Mouse (Mus musculus) cerebellum, adult 2 months (tissue): Measurements from ENCODE around the gene Retreg1. TPM values are rescaled to one million over a fixed set of nuclear protein-coding genes. Genes with fewer than 3 reads are reported as not detected.
A peak's percentile ranks its signal among the peaks of the same experiment; 100 is the strongest.
"Not testable (repeated sequence)": the region's sequence is repeated elsewhere in the genome, so short reads cannot be mapped to it uniquely, and the experiment has no call there.

Source experiments
- DNase-seq, 2 experiments: peaks; one replicate each; pipeline ENCODE4 v3.0.0; 2021
- H3K27ac ChIP-seq: fragments of 200-500 bp; 2 replicates; pipeline ENCODE4 v1.5.1; 2012; ENCODE audit warnings: low read length, control low read depth, inconsistent platforms; ENCODE audit not compliant: insufficient read depth
- H3K27me3 ChIP-seq: fragments of 200-500 bp; 2 replicates; pipeline ENCODE4 v1.6.1; 2012; ENCODE audit warnings: inconsistent platforms, mild to moderate bottlenecking, low read length, moderate library complexity; ENCODE audit not compliant: control insufficient read depth, insufficient read depth
- H3K4me1 ChIP-seq: fragments of 200-500 bp; 2 replicates; pipeline ENCODE4 v1.6.1; 2011; ENCODE audit warnings: low read length; ENCODE audit not compliant: control insufficient read depth, insufficient read depth
- H3K4me3 ChIP-seq: fragments of 200-500 bp; replicated peaks from 2 replicates; pipeline ENCODE3; 2011; ENCODE audit warnings: mild to moderate bottlenecking, low read depth, low read length, control low read depth; ENCODE audit not compliant: insufficient read depth
- CTCF ChIP-seq: fragments of 200-500 bp; IDR thresholded peaks from 2 replicates; pipeline ENCODE4 v1.5.1; 2011; ENCODE audit warnings: low read depth, mild to moderate bottlenecking, control low read depth, low read length, moderate library complexity, borderline replicate concordance; ENCODE audit not compliant: insufficient read depth
- POLR2A ChIP-seq: fragments of 200-500 bp; IDR thresholded peaks from 2 replicates; pipeline ENCODE4 v1.6.1; 2011; ENCODE audit warnings: low read length, control low read depth, borderline replicate concordance; ENCODE audit not compliant: insufficient read depth
- WGBS: fragments of 180-500 bp; shearing (Covaris S2); methylation state at CpG from one replicate; pipeline ENCODE4 v1.1.7; 2018; 5-methylcytosine and 5-hydroxymethylcytosine counted together
- polyA plus RNA-seq: library from polyadenylated mRNA; depleted of rRNA; stranded (reverse); fragments of >200 nt; gene quantifications from 2 replicates; pipeline ENCODE4 v1.2.3, GENCODE M21; 2012

Retreg1 gene
- polyA plus RNA-seq, 1 experiment = 26.6 TPM

- no peak for DNase-seq
- TF ChIP-seq CTCF (no peak), POLR2A (no peak)
- Histone ChIP-seq H3K4me1 (no peaks in the 10 kb centered on the region), H3K27ac (no peak overlapping the region), H3K4me3 (no peak overlapping the region), H3K27me3 (no peaks in the 10 kb centered on the region)
- WGBS = 93% methylated on average over 6 of the region's 6 CpGs
These were observed 132.8 kb downstream of the Retreg1 start for GRCm38 (mm10) chr15:25975810-25976209.

DNA sequence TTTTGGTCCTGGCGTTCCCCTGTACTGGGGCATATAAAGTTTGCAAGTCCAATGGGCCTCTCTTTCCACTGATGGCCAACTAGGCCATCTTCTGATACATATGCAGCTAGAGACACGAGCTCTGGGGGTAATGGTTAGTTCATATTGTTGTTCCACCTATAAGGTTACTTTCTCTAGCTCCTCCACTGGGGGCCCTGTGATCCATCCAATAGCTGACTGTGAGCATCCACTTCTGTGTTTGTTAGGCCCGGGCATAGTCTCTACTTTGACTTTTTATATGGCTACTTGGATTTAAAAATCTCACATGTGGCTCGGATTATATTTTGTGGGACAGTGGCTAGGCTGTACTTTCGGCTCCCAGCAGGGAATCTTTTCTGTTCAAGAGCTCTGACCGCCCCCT lies 140.6 kb downstream of the Retreg1 start:
- H3K27me3 ChIP-seq, H3K4me1 ChIP-seq, DNase-seq: not testable (repeated sequence)
- WGBS = 15% methylated on average over 6 of the region's 6 CpGs
- peak overlapping the region; percentile 45; the same call in 1 of the 2 replicates for H3K27ac ChIP-seq
- peak overlapping the region; percentile 90 for H3K4me3 ChIP-seq

DNA sequence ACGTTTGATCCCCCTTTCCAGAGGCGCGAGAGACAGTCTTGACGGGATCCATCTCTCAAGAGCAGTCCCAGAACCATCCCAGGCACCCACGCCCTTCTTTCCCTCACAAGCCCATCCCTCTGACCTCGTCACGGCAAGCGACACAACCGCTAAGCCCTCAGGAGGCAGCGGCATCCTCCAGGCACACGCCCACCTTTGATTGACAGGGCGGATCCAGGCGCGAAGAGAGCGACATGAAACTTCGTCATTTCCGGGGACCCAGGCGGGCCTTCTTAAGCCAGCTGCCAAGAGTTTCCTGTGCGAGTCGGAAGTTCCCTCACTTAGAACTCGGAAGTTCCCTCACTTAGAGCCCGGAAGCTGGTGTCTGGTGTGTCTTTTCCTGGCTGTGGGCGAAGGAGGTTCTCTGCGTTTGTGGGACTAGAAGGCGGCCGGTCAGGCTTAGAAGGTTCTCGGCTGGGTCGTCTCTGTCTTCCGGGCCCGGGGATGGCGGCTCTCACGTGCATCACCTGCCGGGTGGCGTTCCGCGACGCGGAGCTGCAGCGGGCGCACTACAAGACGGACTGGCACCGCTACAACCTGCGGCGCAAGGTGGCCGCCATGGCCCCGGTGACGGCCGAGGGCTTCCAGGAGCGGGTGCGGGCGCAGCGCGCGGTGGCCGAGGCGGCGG lies 141.2 kb downstream of the Retreg1 start, which contains the start of gene Zfp622:
TSS of gene Zfp622 (plus strand) at position 300 of the 667 bp plus-strand sequence.
- peak within 1 kb of the TSS; percentile 45 for H3K27ac ChIP-seq
- under 1% methylated on average over 57 of the region's 57 CpGs for WGBS
- no peaks in the 10 kb centered on the region for H3K27me3 ChIP-seq
- H3K4me1 ChIP-seq = peaks cover 6% of the 10 kb centered on the region; the same call in 1 of the 2 replicates
- peak; percentile 94 to 97 for DNase-seq
- TF ChIP-seq CTCF (no peak), POLR2A (peak; percentile 74; the same call in 1 of the 2 replicates)
- peak within 1 kb of the TSS; percentile 90 for H3K4me3 ChIP-seq

GRCm38 (mm10) chr15:25984734-25985492 lies 141.9 kb downstream of the Retreg1 start:
- DNase-seq = no peak
- peaks cover 6% of the 10 kb centered on the region; the same call in 1 of the 2 replicates for H3K4me1 ChIP-seq
- no peaks in the 10 kb centered on the region for H3K27me3 ChIP-seq
- H3K4me3 ChIP-seq = peak overlapping the region; percentile 90
- peak overlapping the region; percentile 40 for H3K27ac ChIP-seq
- under 1% methylated on average over 71 of the region's 71 CpGs for WGBS
- TF ChIP-seq CTCF = no peak
- TF ChIP-seq POLR2A = no peak

DNA sequence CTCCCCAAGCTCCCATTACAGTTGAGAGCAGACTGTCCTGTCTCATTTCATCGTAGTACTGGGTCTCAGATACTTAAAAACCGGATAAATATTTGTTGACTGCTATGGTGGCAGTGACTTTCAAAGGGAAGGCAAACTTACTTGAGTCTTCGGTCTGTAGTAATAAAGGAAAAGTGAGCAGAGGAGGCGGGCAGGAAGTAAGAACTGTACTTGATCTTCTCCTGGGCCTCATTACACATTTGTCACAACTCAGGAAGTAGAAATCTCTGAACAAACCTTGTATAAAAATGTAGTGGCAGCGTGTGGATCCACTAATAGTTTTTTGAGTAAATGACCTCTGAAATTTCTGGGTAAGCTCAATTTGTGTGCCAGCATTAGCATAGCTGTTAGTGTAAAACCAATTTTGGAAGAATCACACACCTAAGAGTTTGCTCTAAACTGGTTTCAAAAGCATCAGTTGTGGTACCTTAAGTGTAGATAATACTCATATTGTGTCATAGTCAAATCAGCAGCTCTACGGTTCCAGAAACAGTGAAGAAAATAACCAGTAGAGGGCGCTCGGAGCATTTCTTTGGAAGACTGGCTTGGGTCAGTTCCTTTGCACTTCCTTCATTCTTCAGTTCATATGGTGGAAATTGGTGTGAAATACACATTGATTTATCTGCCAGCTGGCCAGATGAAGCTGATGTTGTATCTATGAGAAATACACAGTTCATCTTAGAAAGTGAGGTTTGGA lies 150.2 kb downstream of the Retreg1 start:
- H3K27ac ChIP-seq = no peak overlapping the region
- no peak overlapping the region for H3K4me3 ChIP-seq
- DNase-seq = peak; percentile 27 to 44
- no peaks in the 10 kb centered on the region for H3K27me3 ChIP-seq
- no peak for TF ChIP-seq POLR2A
- peak; percentile 21; the same call in 1 of the 2 replicates for TF ChIP-seq CTCF
- H3K4me1 ChIP-seq = no peaks in the 10 kb centered on the region
- 58% methylated on average over 8 of the region's 8 CpGs for WGBS

DNA sequence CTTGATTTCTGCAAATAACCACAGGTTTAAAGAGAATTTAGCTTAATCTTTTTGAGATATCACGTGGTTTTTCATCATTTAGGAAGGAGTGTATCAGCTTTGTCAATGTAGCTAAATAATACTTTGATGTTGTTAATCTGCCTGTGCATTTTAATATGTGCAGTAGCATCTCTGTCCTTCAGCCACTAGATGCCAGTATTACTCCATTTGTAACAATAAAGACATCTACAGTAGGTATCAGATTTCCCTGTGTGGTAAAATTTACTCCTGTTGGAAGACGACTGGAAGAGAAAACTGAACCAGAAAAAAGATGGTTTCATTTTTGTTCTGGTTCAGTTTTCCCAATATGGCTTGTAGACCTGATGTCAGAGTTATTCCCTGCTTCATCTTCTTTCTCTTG lies 152.5 kb downstream of the Retreg1 start:
- WGBS = 37% methylated on average over 2 of the region's 2 CpGs
- H3K4me1 ChIP-seq = no peaks in the 10 kb centered on the region
- DNase-seq = peak in 1 of 2 experiments; percentile 30
- no peak overlapping the region for H3K4me3 ChIP-seq
- no peak overlapping the region for H3K27ac ChIP-seq
- TF ChIP-seq CTCF (peak; percentile 39; the same call in 1 of the 2 replicates), POLR2A (no peak)
- no peaks in the 10 kb centered on the region for H3K27me3 ChIP-seq

DNA sequence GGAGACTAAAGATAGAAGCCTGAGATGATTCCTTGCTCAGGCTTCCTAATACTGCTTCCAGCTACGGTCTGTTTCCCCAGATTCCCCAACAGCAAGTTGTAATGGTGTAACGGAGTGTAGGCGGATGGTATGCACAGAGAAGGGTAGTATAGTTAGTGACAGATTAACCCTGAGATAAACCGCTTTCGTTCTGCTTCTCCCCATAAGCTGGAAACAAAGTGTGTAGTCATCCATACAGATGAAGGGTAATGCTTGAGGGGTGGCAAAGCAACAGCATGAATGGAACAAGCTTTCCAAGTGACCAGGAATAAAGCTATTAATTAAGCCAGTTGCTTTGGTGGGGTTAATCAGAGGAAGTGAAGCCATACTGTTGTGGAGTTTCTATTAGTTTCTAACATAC lies 156.6 kb downstream of the Retreg1 start:
- H3K27me3 ChIP-seq, H3K4me3 ChIP-seq, DNase-seq, H3K27ac ChIP-seq, H3K4me1 ChIP-seq: not testable (repeated sequence)
- 42% methylated on average over 5 of the region's 5 CpGs for WGBS
